Mouse (Mus musculus) kidney, postnatal 0 days (tissue): ENCODE data around the gene Ints1. TPM values are rescaled to one million over a fixed set of nuclear protein-coding genes. Genes with fewer than 3 reads are reported as not detected.

Experiments
- ATAC-seq: fragments of 200-750 bp; cut with Nextera tagmentation; replicated peaks from 2 replicates; pipeline ENCODE4 v1.8.0; 2017; ENCODE audit warnings: low read depth, moderate number of reproducible peaks, moderate TSS enrichment, moderate library complexity; ENCODE audit not compliant: low FRiP score
- DNase-seq: peaks from one replicate; pipeline ENCODE4 v3.0.0-alpha.2; 2016; ENCODE audit warnings: low spot score
- H3K27ac ChIP-seq: fragments of 300-500 bp; sonication (generic); 2 replicates; pipeline ENCODE4 v1.5.1; 2014; ENCODE audit warnings: mild to moderate bottlenecking
- H3K27me3 ChIP-seq: fragments of 300-500 bp; sonication (generic); 2 replicates; pipeline ENCODE4 v1.6.1; 2014; ENCODE audit warnings: low read length, mixed read lengths; ENCODE audit not compliant: insufficient read depth
- H3K36me3 ChIP-seq: fragments of 300-500 bp; sonication (generic); 2 replicates; pipeline ENCODE4 v1.6.1; 2014; ENCODE audit warnings: low read length, mixed read lengths; ENCODE audit not compliant: insufficient read depth
- H3K4me1 ChIP-seq: fragments of 300-500 bp; sonication (generic); replicated peaks from 2 replicates; pipeline ENCODE4 v1.6.1; 2014; ENCODE audit warnings: antibody characterized with exemption, low read length, mixed read lengths; ENCODE audit not compliant: insufficient read depth
- H3K4me2 ChIP-seq: fragments of 300-500 bp; sonication (generic); 2 replicates; pipeline ENCODE4 v1.6.1; 2014; ENCODE audit warnings: mild to moderate bottlenecking, low read length, moderate library complexity, mixed read lengths
- H3K4me3 ChIP-seq: fragments of 300-500 bp; sonication (generic); replicated peaks from 2 replicates; pipeline ENCODE4 v1.5.1; 2014; ENCODE audit warnings: low read depth, low read length
- H3K9ac ChIP-seq: fragments of 300-500 bp; sonication (generic); 2 replicates; pipeline ENCODE4 v1.6.1; 2014; ENCODE audit warnings: low read depth, low read length
- H3K9me3 ChIP-seq: fragments of 300-500 bp; sonication (generic); replicated peaks from 2 replicates; pipeline ENCODE4 v1.6.1; 2016; ENCODE audit warnings: low read length, inconsistent platforms, mixed read lengths
- CTCF ChIP-seq: IDR thresholded peaks from 2 replicates; pipeline ENCODE4 v1.5.1; 2016; ENCODE audit warnings: antibody characterized with exemption, low read depth, mild to moderate bottlenecking, moderate library complexity
- WGBS: fragments of 180-500 bp; shearing (Covaris S2); extraction: QIAGEN DNeasy Blood & Tissue Kit; methylation state at CpG from one replicate; pipeline ENCODE4 v1.1.7; 2014; 5-methylcytosine and 5-hydroxymethylcytosine counted together
- microRNA-seq: library from miRNA; unstranded; fragments of <30 nt; microRNA quantifications from one replicate; pipeline ENCODE4, GENCODE M21; 2016
- polyA plus RNA-seq: library from polyadenylated mRNA; unstranded; fragments of >200 nt; fragmentation: Nextera tagmentation; extraction: Ambion mirVana; gene quantifications from 2 replicates; pipeline ENCODE4 v1.2.1, GENCODE M21; 2015

Ints1 gene
- polyA plus RNA-seq, 1 experiment from 2014 or later = 17.9 TPM

- WGBS = 60% methylated on average over 6 of the region's 6 CpGs
- Histone ChIP-seq H3K4me1 (0 out of 2 replicates have a peak, but pooled peaks cover 3% of the 10 kb centered on the region), H3K9ac (no peak overlapping the region), H3K27ac (no peak overlapping the region), H3K27me3 (no peaks in the 10 kb centered on the region), H3K36me3 (no peaks in the 10 kb centered on the region), H3K4me3 (no peak overlapping the region), H3K4me2 (no peak overlapping the region), H3K9me3 (no peaks in the 10 kb centered on the region)
- no peak for ATAC-seq
- no peak for TF ChIP-seq CTCF
- peak; percentile 67 for DNase-seq
Measured at GRCm38 (mm10) chr5:139718540-139718939, 56.9 kb downstream of the Ints1 start.

GRCm38 (mm10) chr5:139717723-139718122 lies 57.8 kb downstream of the Ints1 start:
- DNase-seq = peak; percentile 83
- peak; percentile 41; the same call in 1 of the 2 replicates for ATAC-seq
- no peak overlapping the region for H3K27ac ChIP-seq
- no peak overlapping the region for H3K4me3 ChIP-seq
- H3K9ac ChIP-seq = no peak overlapping the region
- H3K27me3 ChIP-seq = no peaks in the 10 kb centered on the region
- H3K4me2 ChIP-seq = no peak overlapping the region
- WGBS = 100% methylated on average over 2 of the region's 2 CpGs
- H3K4me1 ChIP-seq = no peaks in the 10 kb centered on the region
- H3K9me3 ChIP-seq = no peaks in the 10 kb centered on the region
- H3K36me3 ChIP-seq = no peaks in the 10 kb centered on the region
- TF ChIP-seq CTCF = peak; percentile 93

GRCm38 (mm10) chr5:139706496-139706895 lies 69.0 kb downstream of the Ints1 start:
- no peak overlapping the region for H3K27ac ChIP-seq
- H3K9ac ChIP-seq = no peak overlapping the region
- H3K4me3 ChIP-seq = no peak overlapping the region
- no peaks in the 10 kb centered on the region for H3K9me3 ChIP-seq
- ATAC-seq = no peak
- no peak for TF ChIP-seq CTCF
- no peaks in the 10 kb centered on the region for H3K4me1 ChIP-seq
- 88% methylated on average over 10 of the region's 10 CpGs for WGBS
- no peaks in the 10 kb centered on the region for H3K27me3 ChIP-seq
- no peak for DNase-seq
- no peaks in the 10 kb centered on the region for H3K36me3 ChIP-seq
- no peak overlapping the region for H3K4me2 ChIP-seq

GRCm38 (mm10) chr5:139702905-139703304 lies 72.6 kb downstream of the Ints1 start:
- no peak overlapping the region for H3K4me3 ChIP-seq
- DNase-seq (peak; percentile 33), ATAC-seq (peak; percentile 36)
- H3K27me3 ChIP-seq = no peaks in the 10 kb centered on the region
- H3K4me1 ChIP-seq = no peaks in the 10 kb centered on the region
- H3K9ac ChIP-seq = no peak overlapping the region
- TF ChIP-seq CTCF = peak; percentile 66
- H3K36me3 ChIP-seq = no peaks in the 10 kb centered on the region
- no peak overlapping the region for H3K27ac ChIP-seq
- H3K9me3 ChIP-seq = no peaks in the 10 kb centered on the region
- no peak overlapping the region for H3K4me2 ChIP-seq
- WGBS = 66% methylated on average over 2 of the region's 2 CpGs

- H3K36me3 ChIP-seq = no peaks in the 10 kb centered on the region
Measured at GRCm38 (mm10) chr5:139702236-139702635, 73.2 kb downstream of the Ints1 start.

More at GRCm38 (mm10) chr5:139702236-139702635, 73.2 kb downstream of the Ints1 start:
- no peaks in the 10 kb centered on the region for H3K4me1 ChIP-seq
- H3K27me3 ChIP-seq = no peaks in the 10 kb centered on the region
- no peak for TF ChIP-seq CTCF
- no peaks in the 10 kb centered on the region for H3K9me3 ChIP-seq
- ATAC-seq (no peak), DNase-seq (no peak)
- H3K27ac ChIP-seq = no peak overlapping the region
- no peak overlapping the region for H3K4me3 ChIP-seq
- WGBS = 38% methylated on average over 8 of the region's 10 CpGs
- no peak overlapping the region for H3K9ac ChIP-seq
- no peak overlapping the region for H3K4me2 ChIP-seq

Small RNA genes lying within 50 kb of the gene (microRNA-seq; reads per million reads assigned to microRNA genes)
- not detected for gene Mir7037

Other genes starting within 250 kb of the Ints1 start
- gene Uncx, start 232.2 kb downstream of the Ints1 start, polyA plus RNA-seq = 44.8 and 50.9 TPM in 2 replicates
- 4.2 and 4.6 TPM in 2 replicates for gene Micall2, start 39.3 kb downstream of the Ints1 start, polyA plus RNA-seq
- gene Mafk, start 15.8 kb upstream of the Ints1 start, polyA plus RNA-seq = 12.8 and 14.4 TPM in 2 replicates
- gene Tmem184a, start 44.2 kb upstream of the Ints1 start, polyA plus RNA-seq = 11.2 and 13.3 TPM in 2 replicates
- gene Gm26938, start 50.7 kb upstream of the Ints1 start, polyA plus RNA-seq = not detected in 2 replicates
- 61.0 and 66.9 TPM in 2 replicates for gene Psmg3, start 51.2 kb upstream of the Ints1 start, polyA plus RNA-seq
- gene Elfn1, start 132.3 kb upstream of the Ints1 start, polyA plus RNA-seq = 0.22 and 0.33 TPM in 2 replicates